Mouse (Mus musculus) adrenal gland, postnatal 25 days (tissue): Measurements from ENCODE around the gene Tlr4. TPM values are rescaled to one million over a fixed set of nuclear protein-coding genes. Genes with fewer than 3 reads are reported as not detected.

Source experiments
- DNase-seq: peaks from one replicate; pipeline ENCODE4 v3.0.0; 2021; ENCODE audit warnings: mixed read lengths
- total RNA-seq: library from RNA; stranded (reverse); gene quantifications from 2 replicates; pipeline ENCODE4 v1.2.3, GENCODE M21; 2021

Tlr4 gene
- total RNA-seq, 1 experiment from 2014 or later, result 5.2 TPM

- DNase-seq, result no peak
Measured at GRCm38 (mm10) chr4:66900126-66900525, 72.7 kb downstream of the Tlr4 start.

DNA sequence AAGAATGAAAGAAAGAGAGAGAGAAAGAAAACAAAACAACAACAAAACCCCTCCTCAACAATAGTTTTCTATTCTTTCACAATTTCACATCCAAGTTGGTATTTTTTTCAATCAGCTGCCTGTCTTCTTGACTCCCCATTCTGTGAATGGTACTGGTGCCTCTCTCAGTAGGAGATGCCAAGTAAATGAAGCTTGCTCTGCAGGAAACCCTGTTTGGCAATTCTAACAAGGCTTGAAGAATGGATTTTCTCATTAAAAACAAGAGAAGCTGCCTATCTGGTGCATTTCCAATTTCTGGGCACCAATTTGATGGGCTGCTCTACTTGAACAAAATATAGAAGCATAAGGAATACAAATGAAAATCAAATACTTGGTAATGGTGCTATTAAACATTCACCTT is 74.1 kb downstream of the Tlr4 start:
- no peak for DNase-seq

GRCm38 (mm10) chr4:66908376-66908775 is 81.0 kb downstream of the Tlr4 start:
- no peak for DNase-seq

GRCm38 (mm10) chr4:66919630-66920372 is 92.4 kb downstream of the Tlr4 start:
- no peak for DNase-seq

DNA sequence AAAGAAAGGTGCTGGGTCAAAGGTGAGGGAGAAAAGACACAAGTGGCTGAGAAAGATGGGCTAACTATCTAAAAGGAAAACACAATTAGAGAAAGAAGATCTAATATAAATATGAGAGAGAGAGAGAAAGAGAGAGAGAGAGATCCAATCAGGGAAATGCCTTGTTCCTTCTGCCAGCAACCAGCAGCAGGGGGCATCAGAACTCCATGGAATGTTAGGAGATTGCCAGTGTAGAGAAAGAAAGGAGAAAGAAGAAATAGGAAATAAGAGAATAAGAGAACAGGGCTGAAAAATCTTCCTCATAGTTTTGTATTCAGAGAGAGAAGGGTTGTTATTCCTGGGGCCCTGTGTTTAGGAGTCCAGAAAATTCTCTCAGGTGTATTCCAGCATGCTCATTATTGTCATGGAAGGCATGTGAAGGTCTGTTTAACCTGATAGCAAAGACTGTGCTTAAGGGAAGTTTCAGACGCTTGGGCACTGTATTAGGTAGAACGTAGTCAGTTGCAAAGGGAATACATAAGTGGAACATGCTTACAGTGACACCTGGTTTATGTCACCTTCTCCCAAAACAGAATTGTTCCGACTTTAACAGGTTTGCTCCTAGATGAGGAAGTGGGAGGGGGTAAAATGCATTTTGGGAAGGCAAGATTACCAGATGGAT is 96.4 kb downstream of the Tlr4 start:
- DNase-seq, result peak; percentile 60

GRCm38 (mm10) chr4:66926066-66926465 is 98.7 kb downstream of the Tlr4 start:
- no peak for DNase-seq

- DNase-seq, result no peak
Measured at GRCm38 (mm10) chr4:66927537-66928088, 100.2 kb downstream of the Tlr4 start.

DNA sequence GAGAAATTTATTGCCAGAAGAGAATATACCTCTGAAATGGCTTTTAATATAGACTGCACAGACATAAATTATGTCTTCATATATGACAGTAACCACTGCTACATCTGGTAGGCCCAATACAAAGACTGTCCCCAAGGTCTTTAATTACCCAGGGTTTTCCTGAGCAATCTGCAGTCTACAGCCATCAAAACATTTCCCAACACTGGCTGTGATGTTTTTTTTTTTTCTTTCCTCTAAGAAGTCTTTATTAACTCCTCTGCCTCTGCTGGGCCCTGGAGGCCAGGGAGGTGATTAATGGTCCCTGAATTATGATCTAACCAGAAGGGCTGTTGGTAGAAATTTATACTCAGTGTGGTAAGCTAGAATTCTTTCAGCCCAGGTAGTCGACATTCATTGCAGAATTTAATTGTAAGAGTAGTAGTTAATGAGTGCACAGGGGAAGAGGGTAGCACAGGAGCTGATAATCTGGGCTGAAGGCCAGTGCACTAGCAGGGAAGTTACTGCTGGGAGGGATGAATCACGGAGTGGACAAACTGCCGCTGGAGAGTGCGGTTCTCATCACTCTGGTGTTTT is 111.2 kb downstream of the Tlr4 start:
- no peak for DNase-seq

DNA sequence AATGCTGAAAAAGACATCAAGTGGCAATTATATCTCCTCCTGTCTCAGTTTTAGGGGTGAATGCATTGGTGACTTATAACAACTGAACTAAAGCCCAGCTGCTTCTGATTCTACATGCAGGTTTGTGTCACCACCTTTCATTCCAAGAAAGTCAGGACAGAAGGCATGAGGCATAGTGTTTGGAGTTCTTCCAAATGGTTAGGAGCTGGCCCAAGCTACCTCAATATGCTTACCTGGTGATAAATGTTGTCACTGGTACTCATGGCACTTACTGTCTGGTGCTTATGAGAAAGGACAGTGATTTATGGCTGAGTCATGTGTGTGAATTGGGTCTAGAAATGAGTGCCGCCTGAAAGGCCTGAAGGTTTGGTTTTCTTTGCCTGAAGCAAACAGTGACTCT is 114.5 kb downstream of the Tlr4 start:
- no peak for DNase-seq

DNA sequence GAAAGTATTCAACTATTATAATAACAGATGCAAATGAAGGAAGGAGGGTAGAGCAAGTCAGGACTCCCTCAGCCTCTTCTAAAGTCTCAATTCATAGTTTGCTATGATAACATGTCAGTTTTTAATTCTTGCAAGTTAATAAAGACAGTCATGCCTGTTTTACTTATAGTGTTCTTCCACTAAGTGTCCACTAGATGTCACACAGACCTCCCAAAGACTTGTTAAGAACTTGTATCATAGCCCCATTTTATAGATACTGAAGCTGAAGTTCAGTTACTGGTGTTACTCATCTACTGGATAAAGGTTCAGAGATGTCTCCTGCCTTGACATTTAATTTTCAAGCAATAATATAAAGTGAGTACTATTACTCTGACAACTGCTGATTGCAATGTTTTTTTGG is 116.3 kb downstream of the Tlr4 start:
- no peak for DNase-seq

DNA sequence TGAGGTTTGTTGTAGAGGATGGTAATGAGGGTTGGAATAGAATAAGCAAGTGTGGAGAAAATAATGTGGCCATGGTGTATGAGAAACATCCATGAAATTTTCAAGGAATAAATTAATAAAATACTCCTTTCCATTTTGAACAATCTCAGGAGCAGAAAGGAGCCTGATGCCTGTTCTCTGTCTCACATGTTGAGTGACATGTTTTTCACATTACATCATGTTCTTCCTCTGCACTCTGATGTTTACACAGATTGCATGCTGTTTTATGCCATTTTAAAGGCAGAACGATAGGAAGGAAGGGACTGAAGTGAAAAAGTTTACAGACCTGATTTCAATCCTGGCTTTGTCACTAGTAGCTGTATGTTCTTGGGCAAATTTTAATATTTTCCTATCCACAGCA is 120.3 kb downstream of the Tlr4 start:
- no peak for DNase-seq

GRCm38 (mm10) chr4:66974918-66975317 is 147.5 kb downstream of the Tlr4 start:
- no peak for DNase-seq
